Mouse (Mus musculus): ENCODE results near the gene Gatad2b.
"Not testable (repeated sequence)": the region's sequence is repeated elsewhere in the genome, so short reads cannot be mapped to it uniquely, and the experiment has no call there.

Gatad2b gene

DNA sequence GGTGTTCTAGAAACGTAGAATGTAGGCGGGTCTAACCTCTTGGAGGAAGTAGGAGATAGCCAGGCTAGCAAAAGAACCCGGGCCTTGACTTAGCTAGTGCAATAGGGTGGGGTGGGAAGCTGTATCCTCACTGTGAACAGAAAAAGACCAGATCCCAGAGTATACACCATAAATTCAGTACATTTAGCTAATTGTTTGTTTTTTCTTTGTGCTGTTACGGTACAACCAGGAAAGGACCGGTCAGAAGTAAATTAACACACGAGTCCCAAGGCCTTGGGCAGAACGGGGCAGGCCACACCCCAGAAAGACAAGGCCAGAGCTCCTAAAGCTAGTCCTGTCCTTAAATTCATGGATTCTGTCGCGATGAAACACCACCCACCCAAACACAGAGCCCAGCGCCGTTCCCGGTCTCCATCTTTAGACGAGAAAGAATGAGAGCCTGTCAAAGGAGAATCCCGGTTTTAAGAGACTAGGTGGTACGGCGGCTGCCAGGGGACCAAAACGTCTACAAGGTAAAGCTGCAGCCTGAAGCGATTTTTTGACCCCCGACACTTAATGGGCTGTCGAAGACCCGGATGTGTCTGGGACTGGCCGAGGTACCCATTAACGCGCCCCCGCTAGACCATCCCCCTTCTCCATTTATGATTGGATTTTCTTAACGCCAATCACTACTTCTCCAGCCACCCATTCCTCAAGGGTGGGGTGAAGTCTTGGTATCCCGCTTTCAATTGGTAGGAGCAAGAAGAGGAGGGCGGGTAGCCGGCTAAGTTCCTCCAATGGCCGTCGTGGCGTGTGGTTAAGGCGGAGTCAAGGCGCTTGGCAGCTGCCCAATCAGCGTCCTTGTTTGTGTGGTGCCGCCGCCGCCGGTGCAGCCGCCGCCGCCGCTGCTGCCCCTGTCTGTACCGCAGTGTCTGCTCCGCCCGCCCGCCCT is at the start of gene Gatad2b:
Gatad2b (plus strand) TSS at position 834 of the 931 bp plus-strand sequence.
- CTCF ChIA-PET = interaction anchor here (0.9 kb wide), 1 partner anchor 73 kb away, joined by 3 read pairs; no protein-coding TSS in a partner anchor

DNA sequence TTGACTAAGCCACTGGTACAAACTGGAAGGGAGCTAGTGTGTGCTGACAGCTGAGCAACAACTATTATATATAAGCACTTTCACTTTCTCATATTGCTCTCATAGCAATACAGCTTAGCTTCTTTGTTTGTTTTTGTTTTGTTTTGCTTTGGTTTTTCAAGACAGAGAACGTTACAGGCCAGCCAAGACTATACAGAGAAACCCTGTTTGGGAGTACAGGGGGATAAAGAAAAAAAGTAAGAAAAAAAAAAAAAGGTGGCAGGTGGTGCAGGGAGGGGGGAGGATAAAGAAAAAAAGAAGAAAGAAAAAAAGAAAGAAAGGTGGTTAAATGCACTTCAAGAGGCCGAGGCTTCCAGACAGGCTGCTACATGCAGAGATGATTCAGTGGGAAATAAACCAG is 47.6 kb upstream of the Gatad2b start:
- CTCF ChIA-PET = interaction anchor here (1.1 kb wide), 1 partner anchor 24 kb away, joined by 5 read pairs; no protein-coding TSS in a partner anchor

- CTCF ChIA-PET = interaction anchor here (0.7 kb wide), 1 partner anchor 189 kb away, joined by 3 read pairs; no protein-coding TSS in a partner anchor
These were observed 45.4 kb upstream of the Gatad2b start for GRCm38 (mm10) chr3:90247630-90247959.

GRCm38 (mm10) chr3:90247960-90248745 is 44.8 kb upstream of the Gatad2b start, which contains the start of gene Slc39a1:
TSS of gene Slc39a1 (plus strand) at chr3:90248172.
- CTCF ChIA-PET = interaction anchor here (0.7 kb wide), 1 partner anchor 189 kb away, joined by 3 read pairs; no protein-coding TSS in a partner anchor

DNA sequence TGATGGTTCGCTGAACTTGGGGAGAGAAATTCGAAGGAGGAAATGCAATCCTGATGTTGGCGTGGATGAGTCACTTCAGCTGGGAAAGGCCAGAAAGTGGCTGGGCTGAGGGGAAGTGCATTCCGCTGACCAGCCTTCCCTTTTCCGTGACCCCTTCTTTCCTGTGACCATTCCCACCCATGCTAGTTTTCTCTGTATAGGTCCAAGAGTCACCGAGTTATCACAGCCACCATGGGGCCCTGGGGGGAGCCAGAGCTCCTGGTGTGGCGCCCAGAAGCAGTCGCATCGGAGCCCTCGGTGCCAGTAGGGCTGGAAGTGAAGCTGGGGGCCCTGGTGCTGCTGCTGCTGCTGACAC is 44.3 kb upstream of the Gatad2b start:
- CTCF ChIA-PET = no interaction called here

- CTCF ChIA-PET = interaction anchor here (0.6 kb wide), 1 partner anchor 14 kb away, joined by 4 read pairs; no protein-coding TSS in a partner anchor
These were observed 42.2 kb upstream of the Gatad2b start for GRCm38 (mm10) chr3:90250791-90251190.

GRCm38 (mm10) chr3:90251731-90252226 is 41.2 kb upstream of the Gatad2b start:
- CTCF ChIA-PET = not testable (repeated sequence)

DNA sequence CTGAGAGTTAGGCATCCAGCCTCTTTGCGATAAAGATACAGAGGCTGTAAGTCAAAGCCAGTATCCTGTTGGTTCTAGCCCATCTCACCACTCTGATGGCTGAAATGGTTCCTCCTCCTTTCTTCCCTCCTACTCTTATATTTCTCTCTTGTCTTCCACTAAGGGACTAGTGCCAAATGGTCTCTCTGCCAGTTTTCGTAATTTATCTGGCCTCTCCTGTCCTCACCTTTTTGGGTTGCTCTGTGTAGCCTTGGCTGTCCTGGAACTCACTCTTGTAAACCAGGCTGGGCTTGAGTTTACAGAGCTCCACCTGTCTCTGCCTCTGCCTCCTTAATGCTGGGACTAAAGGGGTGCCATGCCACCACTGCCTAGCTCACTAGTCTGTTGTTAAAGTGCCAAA is 40.3 kb upstream of the Gatad2b start:
- CTCF ChIA-PET = not testable (repeated sequence)

DNA sequence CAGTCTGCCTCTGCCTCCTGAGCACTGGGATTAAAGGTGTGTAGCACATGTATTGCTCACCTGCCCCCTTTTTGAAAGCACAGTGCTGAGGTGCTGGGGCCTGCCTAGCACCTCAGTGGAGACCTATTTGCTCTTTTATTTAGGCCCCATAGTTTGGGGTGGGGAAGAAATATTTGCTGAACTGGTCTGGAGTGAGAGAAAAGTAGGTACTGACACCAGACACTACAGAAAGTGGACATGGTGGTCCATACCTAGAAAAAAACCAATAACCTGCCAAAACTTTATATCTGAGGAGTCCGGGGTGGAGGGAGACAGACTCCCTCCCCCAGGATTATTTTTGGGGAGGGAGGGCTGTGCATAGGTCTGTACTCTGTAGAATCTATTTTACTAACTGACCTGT is 39.8 kb upstream of the Gatad2b start:
- CTCF ChIA-PET = not testable (repeated sequence)

GRCm38 (mm10) chr3:90253653-90254418 is 39.1 kb upstream of the Gatad2b start, which contains the start of gene Crtc2:
TSS of gene Crtc2 (plus strand) at chr3:90254163.
- CTCF ChIA-PET = no interaction called here

DNA sequence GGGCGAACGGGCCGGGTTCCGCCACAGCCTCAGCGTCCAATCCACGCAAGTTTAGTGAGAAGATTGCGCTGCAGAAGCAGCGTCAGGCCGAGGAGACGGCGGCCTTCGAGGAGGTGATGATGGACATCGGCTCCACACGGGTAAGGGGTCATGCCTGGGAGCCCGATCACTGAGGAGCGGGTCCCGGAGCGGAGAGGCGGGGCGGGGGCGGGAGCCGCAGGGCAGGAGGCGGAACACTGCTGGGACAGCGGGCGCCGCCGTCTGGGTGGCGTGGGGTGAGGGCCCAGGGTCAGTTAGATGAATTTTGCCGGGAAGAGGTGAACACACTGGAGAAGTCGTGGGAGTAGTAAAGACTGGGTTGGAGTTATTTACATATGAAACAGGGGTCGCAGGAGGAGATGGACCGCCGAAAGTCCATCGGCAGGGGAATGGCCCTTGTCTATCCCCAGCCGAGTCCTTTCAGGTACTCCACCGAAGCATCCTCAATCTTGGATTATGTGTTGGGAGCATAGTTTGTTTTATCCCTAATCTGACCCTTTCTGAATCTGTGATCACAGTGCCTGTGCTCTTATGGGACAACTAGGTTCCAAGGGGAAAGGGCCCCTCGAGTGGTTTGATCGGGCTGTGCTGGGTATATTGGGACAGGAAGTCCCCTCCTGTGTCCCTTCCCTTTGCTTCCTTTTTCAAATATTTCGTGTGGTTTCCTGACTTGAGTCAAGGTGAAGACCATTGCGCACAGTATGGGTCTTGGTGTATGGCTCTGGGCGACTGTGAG is 38.4 kb upstream of the Gatad2b start:
- CTCF ChIA-PET = no interaction called here

- CTCF ChIA-PET = no interaction called here
These were observed 37.8 kb upstream of the Gatad2b start for GRCm38 (mm10) chr3:90255194-90255565.

DNA sequence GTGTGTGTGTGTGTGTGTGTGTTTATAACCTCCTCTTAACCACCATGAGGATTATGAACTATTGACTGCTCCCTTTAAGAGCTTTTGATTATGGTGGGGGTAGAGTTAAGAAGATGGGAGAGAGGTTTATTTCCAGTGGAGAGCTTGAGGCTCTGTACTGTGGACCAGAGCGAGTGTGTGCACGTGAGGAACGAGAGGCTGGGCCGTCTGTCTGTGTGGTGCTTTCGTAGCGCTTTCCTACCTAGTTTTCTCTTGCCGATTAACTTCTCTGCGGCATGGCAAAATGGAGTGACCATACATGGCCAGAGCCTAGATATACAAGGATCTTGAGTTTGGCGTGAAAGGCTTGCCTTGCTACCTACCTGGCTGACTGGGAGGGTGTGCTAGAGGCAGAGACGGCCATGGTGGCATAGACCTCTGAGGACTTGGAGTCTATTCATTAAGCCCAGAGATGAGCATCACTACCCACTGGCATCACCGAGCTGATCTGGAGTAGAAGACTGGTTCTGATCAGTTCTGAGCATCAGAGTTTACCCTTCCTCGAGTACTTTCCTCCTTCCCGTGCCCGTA is 37.1 kb upstream of the Gatad2b start:
- CTCF ChIA-PET = interaction anchor here (0.6 kb wide), 3 partner anchors 14 to 24 kb away, joined by 4 to 5 read pairs (median 4); no protein-coding TSS in a partner anchor

DNA sequence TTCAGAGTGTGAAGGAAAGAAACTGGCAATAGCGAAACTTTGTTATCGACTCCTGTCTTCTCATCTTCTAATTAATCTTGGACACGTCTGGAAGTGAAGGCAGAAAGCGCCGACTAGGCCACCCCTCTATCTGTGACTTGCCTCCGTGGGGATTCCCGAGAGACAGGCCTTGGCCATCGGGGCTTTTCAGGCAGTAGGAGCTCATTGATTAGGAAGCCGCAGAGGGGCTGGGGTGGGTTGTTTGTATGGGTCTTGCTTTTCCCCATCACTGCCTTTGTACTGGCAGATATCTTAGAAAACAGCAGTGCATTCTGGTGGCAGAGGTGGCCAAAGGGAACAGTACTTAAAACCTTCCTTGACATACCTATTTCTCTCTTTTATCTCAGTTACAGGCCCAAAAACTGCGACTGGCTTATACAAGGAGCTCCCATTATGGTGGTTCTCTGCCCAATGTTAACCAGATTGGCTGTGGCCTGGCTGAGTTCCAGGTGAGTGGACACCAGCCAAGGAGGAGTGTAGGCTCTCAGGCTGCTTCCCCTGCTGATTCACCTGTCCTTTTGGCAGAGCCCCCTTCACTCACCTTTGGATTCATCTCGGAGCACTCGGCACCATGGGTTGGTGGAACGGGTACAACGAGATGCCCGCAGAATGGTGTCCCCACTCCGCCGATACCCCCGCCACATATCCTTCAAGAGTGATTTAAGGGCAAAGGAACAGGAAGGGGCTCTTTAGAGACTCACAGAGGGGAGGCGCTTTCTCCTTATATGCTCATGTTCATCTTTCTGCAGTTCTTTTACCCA is 36.0 kb upstream of the Gatad2b start:
- CTCF ChIA-PET = no interaction called here

GRCm38 (mm10) chr3:90258521-90258920 is 34.5 kb upstream of the Gatad2b start:
- CTCF ChIA-PET = interaction anchor here (0.6 kb wide), 1 partner anchor 61 kb away, joined by 3 read pairs; no protein-coding TSS in a partner anchor

DNA sequence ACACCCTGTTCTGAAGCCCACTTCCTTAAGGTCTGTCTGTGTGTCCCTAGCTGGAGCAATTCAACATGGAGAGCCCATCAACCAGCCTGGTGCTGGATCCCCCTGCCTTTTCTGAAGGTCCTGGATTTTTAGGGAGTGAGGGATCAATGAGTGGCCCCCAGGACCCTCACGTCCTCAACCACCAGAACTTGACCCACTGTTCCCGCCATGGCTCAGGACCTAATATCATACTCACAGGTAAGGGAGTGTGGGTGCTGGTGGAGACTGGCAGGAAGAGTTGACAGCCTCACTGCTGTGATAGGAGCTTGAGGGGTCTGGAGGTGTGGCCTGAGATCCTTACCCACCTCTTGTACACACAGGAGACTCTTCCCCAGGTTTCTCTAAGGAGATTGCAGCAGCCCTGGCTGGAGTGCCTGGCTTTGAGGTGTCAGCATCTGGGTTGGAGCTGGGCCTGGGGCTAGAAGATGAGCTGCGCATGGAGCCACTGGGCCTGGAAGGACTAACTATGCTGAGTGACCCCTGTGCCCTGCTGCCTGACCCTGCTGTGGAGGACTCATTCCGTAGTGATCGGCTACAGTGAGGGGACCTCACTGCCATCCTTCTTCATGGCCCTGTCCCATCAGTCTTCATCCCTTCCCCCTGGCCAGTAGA is 29.7 kb upstream of the Gatad2b start:
- CTCF ChIA-PET = no interaction called here

- CTCF ChIA-PET = no interaction called here
These were observed 28.3 kb upstream of the Gatad2b start for GRCm38 (mm10) chr3:90264687-90265033.

DNA sequence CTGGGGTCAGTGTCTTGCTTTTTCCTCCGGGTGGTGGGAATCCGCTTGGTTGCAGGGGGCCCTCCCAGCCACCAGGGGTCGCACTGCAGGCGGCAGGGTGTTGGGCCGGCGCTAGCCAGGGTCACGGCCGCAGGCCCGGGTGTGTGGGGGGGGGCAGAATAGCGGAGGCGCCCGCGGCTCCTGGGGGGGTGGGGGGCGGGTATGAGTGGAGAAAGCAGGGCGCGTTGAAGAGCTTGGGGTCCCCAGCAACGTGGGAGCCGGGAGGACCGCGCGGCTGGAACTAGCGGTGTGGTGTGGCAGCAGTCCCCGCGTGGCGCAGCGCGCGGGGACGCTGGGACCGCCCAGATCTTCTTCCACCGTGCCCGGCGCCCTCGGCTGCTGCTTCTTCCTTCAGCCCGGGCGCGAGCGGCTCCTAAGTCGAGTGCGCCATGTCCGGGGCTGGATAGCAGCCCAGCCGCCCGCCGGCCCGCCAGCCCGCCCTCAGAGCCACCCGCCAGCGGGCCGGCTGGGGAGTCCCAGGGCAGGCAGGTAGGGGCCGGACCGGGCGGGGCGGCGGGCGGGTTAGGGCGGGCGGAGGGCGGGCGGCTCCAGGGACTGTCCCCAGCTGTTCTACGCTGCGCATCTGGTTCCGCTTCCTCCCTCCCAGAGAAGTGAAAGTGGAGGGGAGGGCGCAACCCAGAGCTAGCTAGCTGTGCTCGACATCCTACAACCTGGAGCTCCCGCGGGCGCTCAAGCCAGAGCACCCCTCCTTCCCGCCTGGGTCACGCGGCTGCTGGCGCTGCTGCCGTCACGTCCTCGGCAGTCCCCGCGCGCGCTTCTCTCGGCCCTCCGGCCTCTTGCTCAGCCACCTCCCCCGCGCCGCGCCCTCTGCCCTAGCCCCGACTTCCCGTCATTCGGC is 27.7 kb upstream of the Gatad2b start, which contains the start of gene Dennd4b:
Dennd4b (plus strand) TSS at position 152 of the 898 bp plus-strand sequence.
- CTCF ChIA-PET = interaction anchor here (0.6 kb wide), 1 partner anchor 14 kb away, joined by 4 read pairs; no protein-coding TSS in a partner anchor
